Mouse (Mus musculus) embryo, embryonic 11.5 days (tissue): ENCODE data around the gene Opa1.
A peak's percentile ranks its signal among the peaks of the same experiment; 100 is the strongest.

ENCODE experiments used
- DNase-seq: peaks from one replicate; pipeline ENCODE4 v3.0.0-alpha.2; 2012; ENCODE audit warnings: low read depth, low spot score

Gene Opa1

GRCm38 (mm10) chr16:29656187-29656825, 77.2 kb downstream of the Opa1 start:
- DNase-seq = no peak

DNA sequence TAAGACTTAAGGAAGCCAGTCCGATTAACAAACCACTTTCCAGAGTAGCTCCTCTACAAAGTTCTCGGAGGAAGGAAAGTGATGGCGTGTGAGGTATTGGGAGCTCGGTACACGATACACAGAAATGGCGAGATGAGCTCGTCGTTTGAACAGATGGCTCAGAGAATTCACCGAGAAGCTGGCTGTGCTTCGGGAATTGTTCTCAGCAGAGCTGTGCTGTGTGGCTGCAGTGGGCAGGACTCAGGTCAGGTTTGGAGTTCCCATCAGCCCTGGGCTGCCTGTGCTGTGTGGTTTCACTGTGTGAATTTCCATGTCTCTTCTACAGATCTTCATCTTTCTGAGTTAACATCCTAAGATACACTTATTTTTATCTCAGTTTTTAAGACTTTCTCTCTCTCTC, 77.8 kb downstream of the Opa1 start:
- DNase-seq = no peak

- no peak for DNase-seq
These were observed 78.8 kb downstream of the Opa1 start for GRCm38 (mm10) chr16:29657650-29658548.

DNA sequence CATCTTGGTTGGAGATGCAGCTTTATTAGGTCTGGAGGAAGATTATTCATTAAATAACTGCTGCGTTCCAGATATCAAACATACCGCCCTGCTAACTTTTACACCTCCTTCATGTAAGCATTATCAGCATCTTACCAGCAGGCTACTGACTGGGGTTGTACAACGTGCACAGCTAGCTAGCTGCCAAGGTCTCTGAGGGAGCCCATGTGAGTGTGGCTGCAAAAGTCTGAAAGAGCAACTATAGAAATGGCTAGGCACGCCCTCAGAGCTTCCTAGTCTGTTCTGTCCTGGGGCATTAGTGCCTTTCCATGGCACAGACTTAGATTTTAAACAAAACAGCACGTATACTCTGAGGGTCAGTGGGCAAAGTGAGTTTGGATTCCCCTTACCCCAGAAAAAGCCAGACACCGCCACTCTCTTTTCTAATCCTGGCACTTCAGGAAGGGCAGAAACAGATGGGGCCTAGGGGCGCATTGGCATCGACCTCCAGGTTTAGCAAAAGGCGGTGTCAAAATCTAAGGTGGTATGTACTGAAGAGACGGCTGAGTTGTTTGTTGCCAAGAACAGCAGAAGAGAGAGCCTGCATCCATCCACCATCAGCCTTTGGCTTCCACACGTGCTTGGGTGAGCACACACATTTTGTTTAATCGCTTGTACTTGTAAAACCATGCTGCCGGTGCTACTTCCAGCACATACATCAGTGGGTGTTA, 80.1 kb downstream of the Opa1 start:
- DNase-seq = no peak

DNA sequence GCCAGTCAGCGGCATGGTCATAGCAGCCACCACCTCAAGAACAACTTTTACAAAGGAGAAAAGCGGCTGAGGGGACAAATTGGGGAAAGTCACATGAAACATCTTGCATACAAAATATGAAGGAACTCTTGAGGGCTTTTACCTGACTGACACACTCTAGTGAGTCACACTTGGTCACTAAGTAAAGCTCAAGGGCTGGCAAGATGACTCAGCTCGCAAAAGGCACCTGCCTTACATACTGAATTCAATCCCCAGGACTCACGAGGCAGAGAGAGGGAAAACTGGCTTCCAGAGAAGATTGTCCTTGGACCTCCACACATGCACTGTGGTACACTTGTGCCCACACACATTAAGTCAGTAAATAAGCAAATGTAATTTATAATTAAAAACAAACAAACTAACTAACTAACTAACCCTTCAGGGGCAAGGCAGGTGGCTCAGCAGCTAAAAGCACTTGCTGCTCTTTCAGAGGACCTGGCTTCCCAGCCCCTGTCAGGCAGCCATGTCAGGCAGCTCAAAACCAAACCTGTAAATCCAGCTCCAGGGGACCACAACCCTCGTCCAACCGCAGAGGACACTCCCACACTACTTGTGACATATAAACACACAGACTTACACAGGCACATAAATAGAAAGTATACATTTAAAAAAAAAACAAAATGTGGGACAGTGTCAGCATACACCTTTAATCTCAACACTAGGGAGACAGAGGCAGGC, 84.1 kb downstream of the Opa1 start:
- DNase-seq = no peak

DNA sequence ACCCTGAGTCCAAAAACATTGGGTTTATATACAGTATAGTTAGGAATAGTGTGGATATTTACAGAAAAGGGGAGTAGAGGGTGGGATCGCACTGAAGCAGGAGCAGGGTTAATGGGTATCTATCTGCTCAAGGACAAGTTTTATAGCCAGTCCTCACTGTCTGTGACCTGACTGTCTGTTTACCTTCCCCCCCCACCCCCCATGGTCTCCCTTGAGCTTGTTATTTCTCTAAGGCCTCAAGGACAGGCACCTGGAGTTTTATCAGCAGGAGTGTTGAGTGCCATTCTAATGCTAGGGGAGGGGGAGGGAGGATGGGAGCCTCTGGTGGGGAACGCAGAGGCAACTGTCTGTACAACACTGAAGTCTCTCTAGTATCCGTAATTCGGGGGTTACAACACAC, 85.3 kb downstream of the Opa1 start:
- DNase-seq = no peak

- no peak for DNase-seq
These were observed 88.0 kb downstream of the Opa1 start for GRCm38 (mm10) chr16:29666991-29667701.

- DNase-seq = no peak
These were observed 88.5 kb downstream of the Opa1 start for GRCm38 (mm10) chr16:29667702-29668061.

DNA sequence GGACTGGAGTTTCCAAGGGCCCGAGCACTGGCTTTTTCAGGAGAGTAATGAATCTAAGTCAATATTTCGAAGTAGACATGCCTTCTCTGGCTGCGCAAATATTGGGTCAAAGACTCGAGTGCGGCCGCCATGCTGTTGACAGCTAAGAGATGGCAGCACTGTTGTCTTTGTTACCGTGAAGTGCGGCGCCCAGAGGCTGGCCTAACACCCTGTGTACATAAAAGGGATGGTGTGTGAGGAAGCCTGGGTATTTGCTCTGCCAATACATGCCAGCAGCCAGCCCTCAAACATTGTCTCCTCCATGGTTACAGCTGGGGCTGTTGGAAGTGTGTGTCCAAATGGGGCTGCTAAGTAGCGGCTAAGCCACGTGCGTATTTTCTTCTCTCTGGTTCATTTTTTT, 89.3 kb downstream of the Opa1 start:
- no peak for DNase-seq

DNA sequence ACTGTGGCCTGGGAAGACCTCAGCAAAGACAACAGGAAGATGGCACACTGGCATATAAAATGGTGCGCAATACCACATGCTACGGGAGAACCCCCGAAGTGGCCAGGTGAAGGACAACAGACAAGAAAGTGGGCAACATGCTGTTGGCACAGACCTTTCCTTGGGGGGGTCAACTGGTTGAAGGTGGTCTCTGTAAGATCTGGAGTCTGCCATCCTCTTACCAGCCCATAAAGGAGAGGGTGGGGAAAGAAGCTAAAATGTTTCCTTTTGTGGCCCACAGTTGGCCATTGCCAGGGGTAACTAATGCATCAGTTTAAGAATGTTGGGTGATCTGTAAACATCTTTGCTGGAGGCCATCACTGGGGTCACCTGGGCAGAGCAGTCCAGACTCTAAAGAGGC, 91.7 kb downstream of the Opa1 start:
- no peak for DNase-seq

GRCm38 (mm10) chr16:29673230-29673629, 94.1 kb downstream of the Opa1 start:
- DNase-seq = no peak

DNA sequence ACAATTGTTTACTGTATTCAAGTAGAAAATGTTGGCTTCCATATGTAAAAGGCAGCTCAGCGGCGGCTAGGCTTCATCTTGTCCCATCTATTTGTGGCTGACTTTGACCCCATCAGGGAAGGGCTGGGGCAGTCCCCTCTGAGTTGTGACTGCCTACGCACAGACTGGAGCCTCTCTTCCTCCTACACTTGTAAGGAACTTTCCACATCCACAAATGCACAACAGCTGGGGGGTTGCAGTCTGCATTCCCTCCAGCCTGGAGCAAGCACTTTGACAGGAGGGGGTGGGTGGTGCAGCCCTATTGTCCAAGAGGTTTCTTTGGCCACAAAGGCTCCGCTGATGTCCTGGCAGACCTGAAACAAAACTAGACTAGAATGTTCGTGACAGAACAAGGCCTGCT, 100.5 kb downstream of the Opa1 start:
- no peak for DNase-seq

GRCm38 (mm10) chr16:29680548-29681175, 101.5 kb downstream of the Opa1 start:
- DNase-seq = no peak

DNA sequence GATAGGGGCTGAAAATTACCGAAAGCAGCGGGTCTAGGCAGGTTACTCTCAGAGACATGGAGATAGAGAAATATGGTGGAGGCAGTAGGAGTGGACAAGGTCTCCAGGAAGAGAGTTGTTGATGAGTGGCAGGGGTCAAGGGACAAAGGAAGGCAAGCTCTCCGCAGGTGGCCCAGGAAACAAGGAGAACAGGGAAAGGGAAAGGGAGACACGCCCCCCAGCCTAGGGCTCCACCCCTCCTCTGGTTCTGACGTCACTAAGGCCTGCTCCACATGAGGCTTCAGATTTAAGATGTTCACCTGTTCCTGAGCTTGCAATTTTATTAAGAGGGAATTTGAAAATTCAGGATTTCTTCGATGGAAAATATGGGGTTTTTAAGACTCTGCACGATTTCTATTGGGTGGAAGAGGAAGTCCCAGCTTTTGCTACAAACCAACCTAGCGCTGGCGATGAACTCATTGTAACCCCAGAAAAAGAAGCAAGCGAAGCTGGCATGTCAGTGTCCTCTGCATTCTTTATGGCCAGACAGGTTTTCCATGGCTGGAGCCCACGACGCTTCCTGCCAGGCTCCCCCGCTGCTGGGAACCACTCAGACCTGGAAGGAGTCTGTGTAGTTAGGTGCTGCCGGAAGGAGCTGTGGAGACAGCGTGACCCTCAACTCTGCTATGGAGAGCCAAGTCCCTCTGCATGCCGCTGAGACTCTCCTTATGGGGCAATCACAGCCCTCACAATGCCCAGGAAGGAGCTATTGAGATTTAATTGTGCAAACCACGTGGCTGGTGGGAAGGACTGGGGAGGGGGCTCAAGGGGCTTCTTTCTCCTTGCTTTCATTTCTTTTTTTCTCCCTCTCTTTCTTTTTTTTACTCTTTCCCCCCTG, 103.7 kb downstream of the Opa1 start:
- DNase-seq = no peak

DNA sequence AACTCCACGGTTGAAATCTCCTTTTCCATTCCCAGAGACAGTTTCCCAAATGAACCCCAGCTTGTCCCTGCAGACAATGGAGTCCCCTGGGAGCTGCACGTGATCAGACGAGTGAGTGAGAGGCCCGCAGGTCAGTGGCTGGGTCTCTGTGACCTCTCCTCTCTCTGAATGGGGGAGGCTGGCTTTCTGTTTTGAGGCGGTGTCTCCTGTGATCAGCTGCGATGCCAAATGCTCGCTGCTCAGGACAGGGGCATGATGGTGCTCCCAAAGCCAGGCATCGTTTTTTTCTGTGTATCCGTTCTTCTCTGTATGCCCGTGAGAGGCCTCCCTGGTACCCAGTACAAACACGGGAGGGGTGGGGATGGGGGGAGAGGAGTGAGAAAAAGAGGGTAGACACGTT, 104.4 kb downstream of the Opa1 start:
- DNase-seq = peak; percentile 63

DNA sequence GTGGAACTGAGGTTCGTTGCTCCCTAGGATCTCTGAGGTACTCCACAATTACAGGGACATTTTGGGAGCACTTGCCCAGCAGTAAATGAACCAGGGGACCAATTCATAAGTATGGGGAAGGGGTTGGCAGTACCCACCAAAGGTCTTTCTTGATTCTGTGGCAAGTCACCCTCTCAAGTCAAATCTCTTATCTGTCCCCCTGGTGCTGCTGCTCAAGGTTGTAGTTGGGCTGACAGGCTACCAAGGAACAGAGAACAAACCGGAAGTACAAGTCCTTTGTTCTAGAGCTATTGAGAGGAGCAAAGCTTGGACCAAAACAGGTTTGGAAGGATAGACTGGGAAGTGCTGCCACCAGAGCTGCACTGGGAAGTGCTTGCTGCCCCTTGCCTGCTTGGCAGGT, 105.0 kb downstream of the Opa1 start:
- no peak for DNase-seq

DNA sequence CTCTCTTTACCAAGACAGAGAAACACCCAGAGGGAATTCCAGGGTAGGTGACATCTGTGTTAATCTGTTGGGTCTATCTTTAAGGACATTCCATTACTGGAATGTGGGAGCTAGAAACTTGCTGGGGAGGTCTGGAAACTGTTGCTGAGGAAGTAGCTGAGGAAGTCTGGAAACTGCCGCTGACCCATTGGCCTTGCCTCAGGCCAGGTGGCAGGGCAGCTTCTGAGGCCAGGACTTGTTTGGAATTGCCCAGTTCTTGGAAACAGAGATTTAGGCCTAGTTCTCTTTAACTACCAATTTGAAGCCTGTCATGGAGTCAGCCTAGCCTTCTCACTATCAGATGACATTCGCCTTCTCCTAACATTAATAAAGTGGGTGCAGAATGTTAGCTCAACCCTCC, 105.5 kb downstream of the Opa1 start:
- no peak for DNase-seq

DNA sequence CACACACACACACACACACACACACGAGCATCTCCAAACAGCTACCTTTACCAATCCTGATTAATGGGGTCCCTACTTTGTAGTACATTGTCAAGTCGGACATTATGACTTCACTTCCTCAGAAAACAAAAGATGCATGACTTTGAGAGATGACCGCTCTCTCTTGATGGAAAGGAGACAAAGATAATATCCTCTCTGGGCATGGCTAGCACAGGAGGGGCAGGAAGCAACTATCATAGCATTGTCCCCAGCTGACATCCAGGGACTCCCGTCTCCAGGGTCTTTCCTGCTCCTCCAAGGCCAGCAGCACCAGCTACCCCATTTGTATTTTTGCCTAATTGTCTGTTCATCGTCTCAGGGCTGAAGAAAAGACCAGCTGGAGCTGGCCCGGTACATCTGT, 107.0 kb downstream of the Opa1 start:
- DNase-seq = no peak

DNA sequence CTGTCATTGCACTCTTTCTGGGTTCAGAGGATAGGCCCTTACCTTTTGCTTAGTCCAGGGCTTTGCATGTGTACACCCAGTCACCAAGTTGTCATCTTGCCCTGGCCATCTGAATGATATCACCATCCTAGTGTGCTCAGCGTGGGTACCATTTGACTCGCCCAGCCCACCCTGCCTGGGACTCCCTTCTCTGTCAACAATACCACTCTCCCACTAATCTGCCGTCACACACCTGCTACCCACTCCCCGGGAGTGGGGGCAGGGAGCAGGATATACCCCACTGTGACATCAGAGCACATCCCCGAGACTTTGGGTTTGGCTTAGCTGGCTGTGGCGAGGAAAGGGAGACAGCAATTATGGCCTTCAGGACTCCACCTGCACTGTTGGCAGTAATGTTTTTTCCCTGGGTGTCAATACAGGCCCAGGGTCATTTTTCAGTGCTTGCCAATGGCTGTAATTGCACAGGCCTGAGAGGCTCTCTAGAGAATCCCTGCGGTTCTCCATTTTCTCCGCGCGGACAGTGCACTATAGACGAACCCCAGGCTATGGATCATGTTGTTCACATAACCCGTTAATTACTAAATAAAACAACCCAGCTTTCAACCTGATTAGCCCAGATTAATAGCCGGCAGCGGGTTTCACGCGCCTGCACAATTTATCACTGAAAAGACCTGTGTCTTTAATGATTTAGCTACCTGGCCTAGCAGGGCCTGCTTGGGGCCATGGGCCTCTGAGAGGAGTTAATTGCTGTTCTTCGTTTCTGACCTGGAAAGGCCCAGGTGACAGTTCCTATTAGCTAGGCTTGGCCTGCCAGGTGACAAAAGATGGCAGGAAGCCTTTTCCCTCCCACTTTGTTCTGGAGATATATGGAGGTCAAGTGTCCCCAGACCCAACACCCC, 109.1 kb downstream of the Opa1 start:
- DNase-seq = no peak
